Mouse (Mus musculus): ENCODE results near the gene Plekhs1.
A peak's percentile ranks its signal among the peaks of the same experiment; 100 is the strongest.

Plekhs1 gene

DNA sequence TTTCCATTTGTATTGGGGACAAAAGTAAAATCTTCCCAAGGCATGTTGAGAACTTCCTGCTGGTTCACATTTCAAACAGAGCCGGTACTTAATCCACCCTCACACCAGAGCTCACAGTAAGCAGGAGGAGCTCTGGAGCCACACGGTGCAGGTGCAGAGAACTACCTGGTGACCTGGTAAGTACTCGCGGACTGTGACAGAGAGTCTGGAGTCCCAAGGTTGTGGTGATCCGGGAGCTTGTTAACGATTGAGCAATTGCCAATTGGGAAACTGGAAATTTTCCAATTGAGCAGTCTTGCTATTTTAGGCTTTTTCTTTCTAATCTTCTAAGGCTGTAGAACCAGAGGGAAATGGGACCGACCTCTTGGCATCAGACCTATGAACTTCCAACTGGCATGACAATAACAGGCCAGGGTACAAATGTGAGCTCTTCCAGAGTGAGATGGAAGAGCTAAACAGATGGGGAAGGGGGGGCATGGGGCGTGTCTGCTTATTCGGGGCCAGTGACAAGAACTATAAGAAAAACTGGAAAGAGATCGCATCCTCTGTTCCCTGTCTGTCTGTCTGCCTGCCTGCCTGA, at the start of gene Plekhs1:
Plekhs1 (plus strand) TSS at position 119 of the 580 bp plus-strand sequence.
- no peak for DNase-seq (ENCODE audit: low spot score)

DNA sequence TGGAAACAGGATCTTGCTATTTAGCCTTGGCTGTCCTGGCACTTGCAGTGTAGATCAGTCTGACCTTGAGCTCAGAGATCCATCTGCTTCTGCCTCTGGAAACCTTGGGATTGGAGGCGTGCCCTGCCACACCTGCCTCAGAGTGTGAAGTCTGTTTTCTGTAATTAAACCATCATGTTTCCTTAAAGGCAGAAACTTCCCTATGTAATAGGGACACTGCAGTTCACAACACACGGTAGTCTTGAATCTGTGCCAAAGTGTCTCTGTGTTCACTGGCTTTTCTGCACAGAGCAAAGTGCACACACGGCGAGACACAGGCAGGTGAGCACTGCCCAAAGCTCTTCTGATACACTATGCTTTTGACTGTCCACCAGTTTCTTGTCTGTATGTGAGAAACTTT, 43.0 kb upstream of the Plekhs1 start:
- DNase-seq (ENCODE audit: low spot score) = no peak

DNA sequence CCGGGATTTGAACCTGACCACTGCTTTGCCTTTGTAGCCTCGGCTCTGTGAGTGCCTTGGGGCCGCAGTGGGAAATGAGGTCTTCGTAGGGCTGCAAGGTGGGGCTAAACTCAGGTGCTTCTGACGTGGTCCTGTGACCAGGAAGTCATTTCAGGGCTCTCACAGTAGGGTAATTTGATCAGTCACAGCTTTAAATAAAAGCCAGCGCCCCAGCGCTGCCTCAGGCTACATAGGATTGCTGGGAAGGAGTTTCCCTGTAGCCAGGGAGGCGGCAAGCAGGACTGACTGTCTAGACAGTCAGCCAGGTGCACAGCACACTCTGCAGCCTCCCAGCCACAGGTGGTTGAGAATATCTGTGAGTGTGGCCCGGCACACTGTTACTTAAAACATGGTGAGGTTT, 42.0 kb upstream of the Plekhs1 start:
- DNase-seq (ENCODE audit: low spot score) = no peak

DNA sequence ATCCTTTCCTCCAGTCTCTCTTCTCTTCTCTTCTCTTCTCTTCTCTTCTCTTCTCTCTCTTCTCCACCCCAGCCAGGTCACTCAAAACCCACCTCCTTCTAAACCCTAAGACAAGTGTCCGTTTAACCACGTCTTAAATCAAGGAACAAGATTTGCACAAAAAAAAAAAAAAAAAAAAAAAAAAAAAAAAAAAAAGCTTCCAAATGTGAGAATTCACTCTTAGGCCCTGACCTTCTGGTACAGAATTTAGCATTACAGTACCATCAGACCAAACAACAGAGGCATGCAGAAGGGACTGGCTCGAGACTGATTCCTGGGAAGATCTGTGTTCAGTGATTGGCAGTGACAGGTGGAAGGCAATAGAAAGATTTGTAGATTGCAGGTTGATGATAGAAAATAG, 41.1 kb upstream of the Plekhs1 start:
- no peak for DNase-seq (ENCODE audit: low spot score)

DNA sequence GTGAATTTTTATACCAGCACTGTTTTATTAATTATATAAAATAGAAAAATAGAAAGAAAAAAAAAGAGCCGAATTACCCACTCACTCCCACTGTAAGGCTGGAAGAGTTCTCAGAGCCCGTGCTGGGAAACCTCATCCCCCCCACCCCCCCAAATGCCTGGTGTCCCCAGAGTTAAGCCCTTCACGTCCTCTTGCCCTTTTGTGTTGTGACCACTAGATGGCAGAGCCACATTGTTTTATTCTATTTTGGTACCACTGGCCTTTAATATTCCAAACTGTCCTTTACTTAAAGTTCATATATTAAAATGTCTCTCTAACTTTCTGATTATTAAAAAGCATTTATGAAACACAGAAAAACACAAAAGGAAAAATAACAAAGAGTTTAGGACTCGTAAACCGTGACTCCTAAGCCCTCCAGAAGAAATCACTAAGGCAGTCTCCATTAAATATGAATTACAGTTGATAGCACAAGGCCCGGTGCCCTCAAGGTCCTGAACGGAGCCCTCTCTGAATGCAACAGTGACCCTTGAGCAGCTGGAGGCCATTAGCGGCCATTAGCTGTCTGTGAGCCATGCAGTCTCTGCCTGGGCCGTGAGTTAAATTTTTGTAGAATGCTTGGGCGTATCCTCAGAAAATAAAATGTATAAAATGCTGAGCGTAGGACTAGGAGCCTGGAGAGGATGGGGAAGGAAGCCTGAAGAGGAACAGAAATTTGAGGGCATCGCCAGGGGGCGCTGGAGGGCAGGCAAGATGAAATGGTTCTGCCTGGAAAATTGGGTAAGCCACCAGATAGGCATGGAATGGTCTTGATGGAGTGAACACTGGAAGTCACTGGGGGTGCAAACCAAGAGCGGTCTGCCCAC, 38.7 kb upstream of the Plekhs1 start:
- peak; percentile 84 for DNase-seq (ENCODE audit: low spot score)

DNA sequence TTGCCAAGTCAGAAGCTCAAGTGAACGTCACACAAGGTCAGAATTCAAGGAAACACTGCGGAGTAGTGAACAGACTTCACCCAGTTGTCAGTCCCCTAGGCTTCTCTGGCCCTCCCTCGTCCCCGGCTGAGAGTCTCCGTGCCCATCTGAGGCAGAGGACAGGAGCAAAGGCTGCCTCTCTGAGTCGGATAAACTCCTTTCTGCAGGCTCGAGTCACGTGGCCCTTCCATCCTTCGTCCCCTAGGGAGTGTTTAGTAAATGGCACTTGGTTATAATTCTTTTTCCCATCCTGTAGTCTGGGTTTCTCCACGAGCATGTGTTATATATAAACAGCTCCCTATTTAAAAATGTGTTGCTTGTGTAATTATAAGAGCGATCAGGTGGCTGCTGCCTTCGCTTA, 38.1 kb upstream of the Plekhs1 start:
- peak; percentile 34 for DNase-seq (ENCODE audit: low spot score)

DNA sequence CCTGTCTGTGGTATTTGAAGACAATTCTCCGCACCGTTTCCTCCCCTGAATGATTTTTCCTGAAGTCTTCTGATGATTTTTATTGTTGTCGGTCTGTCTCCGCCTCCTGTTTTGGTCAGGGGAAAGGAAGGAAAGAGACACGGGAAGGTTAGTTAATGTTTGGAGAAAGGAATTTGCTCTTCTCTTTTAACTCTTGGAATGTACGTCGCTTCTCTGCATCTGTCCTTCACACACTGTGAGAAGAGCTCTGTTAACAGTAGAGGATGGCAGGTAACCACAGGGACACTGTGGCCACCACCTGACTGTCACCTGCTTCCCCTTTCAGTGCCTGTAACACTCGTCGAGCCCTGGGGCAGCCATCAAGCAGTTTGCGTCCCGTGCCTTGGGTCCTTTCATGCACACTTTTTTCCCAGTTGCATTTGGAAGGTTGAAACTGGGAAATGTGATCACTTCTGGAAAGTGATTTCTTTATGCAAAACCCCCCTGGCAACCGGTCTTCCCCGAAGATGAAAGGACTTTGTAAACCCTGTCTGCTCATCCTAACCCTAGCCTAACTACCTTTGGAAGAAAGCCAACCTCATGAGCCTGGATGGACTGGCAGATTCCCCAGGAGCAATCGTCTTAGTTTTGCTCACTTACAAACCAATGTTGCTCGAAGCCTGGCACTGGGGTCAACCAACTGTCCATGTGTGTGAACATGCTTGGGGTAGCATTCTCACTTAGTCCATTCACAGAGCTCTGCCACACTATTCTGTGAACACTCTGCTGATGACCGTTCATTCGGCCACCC, 36.6 kb upstream of the Plekhs1 start:
- DNase-seq (ENCODE audit: low spot score) = no peak

DNA sequence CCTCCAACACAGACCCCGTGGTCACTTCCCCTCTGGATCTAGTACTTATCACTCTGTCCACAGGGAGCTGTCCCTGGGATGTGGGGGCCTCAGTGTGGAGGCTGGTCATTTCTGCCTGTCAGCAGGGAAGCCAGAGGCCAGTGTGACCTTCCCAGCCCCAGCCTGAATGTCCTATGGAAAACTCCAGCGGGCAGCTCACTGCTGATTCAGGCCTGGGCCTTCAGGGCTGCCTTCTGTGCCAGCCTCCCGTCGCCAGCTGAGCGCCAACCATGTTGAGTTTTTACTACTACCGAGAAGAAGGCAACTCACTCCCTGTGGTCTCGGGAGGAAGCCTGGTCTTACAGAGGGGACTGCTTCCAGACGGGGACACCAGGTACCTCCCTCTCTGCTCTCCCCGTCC, 35.9 kb upstream of the Plekhs1 start:
- no peak for DNase-seq (ENCODE audit: low spot score)

DNA sequence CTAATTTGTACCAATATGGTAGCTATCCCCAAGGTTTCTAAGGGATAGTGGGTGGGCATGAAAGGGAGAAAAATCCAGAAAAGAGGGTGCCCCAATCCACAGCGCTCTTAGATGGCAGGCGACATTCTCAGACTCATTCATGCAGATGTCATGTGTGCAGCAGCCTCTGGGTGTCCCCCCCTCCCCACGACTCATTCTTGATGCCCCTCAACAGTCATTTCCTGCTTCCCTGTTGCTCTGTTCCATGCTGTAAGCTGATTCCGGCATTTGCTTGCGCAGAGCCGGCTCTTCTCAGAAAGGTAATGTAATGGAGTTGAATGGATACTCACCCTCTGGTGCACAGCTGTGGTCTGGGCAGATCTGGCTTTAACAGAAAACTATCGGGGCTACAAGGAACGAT, 31.1 kb upstream of the Plekhs1 start:
- DNase-seq (ENCODE audit: low spot score) = no peak

DNA sequence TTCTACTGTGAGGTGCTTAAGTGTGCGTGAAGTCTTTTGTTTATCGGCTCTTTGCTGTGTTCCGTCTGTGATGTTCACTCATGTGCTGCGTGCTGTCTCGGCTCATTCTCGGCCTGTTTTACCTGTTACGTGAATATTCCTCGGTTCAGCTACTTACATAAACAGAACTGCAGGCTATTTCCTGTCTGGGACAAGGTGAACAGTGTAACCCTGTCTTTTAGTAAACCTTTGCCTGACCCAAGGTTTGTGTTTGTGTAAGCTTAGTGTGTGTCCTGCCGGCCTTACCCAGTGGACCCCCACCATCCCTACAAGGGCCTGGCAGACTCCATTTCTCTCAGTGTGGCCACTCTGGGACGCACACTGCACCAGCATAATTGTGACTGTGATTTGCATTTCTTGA, 28.7 kb upstream of the Plekhs1 start:
- DNase-seq (ENCODE audit: low spot score) = no peak

DNA sequence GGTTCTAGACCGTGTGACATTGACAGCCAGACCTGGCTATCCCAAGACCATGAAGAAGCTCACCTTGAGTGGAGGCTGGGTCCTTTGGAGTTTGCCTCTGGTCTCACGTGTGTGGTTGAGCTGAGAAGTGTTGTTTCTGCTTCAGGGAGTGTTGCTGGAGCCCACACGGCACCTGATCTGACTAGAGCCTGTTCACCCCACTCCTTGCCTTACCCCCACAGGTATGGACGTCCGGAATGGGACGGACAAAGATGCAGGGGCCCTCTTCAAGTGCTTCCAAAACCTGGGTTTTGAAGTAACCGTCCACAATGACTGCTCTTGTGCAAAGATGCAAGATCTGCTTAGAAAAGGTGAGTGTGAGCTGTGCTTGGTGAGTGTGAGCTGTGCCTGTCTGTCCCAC, 27.9 kb upstream of the Plekhs1 start:
- DNase-seq (ENCODE audit: low spot score) = no peak

DNA sequence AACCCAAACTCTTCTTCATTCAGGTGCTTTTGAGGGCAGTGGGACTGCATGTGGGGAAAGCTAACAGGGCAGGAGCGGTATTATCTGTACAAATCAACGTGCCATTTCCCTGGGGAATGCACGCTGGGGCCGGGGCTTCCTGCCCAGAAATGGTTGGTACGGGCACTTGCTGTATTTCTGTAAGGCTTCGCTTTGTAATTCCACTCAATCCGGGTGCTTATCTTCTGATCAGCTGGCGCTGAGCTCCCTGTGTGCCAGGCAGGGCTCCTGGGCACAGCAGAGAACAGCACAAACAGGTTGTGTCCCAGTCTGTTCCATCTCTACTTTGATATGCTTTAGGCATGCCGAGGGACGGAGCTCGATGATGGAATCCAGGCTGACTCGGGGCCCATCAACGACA, 25.1 kb upstream of the Plekhs1 start:
- DNase-seq (ENCODE audit: low spot score) = no peak

DNA sequence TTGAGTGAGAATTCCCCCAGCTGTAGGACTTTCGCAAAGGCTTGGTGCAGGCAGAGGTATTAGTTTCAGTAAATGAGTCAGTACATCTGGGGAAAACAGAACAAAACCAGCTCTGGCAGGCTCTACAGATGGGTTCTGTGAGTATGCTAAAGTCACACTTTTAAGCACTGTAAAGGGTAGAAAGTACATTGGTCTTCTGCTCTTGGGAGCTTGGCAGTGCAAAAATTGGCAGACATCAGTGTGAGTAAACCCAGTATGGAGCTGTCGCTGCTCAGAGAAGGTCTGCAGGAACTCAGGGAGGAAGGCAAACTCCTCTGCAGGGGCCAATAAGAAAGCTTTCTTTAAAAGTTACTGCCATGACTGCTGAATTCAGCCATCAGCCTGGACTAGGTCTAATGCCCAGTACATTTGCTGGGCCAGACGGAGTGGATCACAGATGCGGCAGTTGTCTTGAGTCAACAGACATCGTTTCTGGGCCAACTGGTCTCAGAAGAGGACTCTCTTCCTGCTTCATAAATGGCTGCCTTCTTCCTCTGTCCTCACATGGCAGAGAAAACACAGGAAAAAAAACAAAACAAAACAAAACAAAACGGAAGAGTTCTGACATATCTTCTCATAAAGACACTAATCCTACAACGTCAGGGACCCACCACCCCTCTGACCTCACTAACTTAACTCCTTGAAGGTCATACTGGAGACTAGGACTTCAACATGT, 22.9 kb upstream of the Plekhs1 start:
- no peak for DNase-seq (ENCODE audit: low spot score)

DNA sequence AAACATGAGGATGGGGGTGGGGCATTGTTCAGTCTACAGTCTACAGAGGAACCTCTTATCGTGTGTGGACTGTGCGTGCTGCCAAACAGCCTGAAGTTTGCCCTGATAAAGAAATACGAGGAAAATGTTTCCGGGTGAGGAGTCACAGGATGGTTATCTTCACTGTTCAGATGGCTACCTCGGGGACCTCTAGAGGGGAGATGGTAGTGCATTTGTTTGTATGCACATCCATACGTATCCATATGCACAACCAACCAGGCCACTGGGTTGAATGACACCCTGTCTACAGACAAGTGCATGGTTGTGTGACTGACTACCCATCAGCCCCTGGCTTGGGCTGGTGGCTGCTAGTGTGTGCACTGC, 22.4 kb upstream of the Plekhs1 start:
- no peak for DNase-seq (ENCODE audit: low spot score)

DNA sequence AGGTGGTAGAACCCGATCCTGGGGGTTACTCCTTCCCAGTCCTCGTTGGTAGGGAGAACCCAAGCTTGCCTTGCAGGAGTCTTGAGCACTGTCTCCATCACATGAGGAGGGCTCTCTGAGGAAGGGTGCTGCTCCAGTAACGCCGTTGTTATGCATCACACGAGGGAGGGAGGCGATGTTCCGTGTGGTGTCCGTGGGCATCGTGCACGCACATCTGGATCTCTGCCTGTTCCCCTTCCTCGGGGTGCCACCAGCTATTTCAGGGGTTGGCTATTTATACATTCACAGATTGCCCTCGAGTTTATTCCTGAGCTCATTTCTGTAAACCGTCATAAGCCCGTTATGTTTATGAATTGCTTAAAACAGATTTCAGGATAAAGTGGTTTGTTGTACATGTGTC, 18.0 kb upstream of the Plekhs1 start:
- no peak for DNase-seq (ENCODE audit: low spot score)

DNA sequence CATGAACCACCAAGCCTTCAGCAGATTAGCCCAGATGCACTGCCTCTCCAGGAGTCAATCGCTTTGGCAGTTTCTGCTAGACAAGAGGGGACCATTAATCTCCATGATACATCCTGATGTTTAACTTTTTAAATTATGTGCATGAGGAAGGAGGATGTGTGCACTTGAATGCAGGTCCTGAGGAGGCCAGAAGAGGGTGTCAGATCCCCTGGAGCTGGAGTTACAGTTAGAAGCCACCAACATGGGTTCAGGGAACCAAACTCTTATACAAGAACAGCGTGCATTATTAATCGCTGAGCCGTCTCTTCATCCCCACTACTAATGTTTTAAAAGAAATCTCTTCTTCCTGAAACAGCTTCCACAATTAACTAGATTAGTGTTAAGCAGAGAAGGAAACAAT, 12.7 kb upstream of the Plekhs1 start:
- no peak for DNase-seq (ENCODE audit: low spot score)

DNA sequence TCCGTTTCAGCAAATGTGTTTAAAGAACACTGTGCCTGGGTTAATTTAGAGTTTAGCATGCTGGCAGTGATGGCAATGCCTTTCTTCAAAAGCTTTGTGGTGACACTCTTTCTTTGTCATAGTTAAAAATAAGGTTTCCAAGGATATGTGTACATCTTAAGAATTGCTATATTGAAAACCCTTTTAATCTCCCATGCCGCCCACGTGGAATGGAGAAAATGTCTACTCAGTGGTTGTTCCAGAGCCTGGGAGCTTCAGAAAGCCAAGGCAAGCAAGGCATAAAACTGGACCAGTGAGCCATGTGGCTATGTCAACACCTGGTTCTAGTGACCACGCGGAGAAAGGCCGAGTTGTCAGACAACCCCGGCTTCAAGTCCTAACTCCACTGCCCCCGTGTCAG, 11.9 kb upstream of the Plekhs1 start:
- no peak for DNase-seq (ENCODE audit: low spot score)

DNA sequence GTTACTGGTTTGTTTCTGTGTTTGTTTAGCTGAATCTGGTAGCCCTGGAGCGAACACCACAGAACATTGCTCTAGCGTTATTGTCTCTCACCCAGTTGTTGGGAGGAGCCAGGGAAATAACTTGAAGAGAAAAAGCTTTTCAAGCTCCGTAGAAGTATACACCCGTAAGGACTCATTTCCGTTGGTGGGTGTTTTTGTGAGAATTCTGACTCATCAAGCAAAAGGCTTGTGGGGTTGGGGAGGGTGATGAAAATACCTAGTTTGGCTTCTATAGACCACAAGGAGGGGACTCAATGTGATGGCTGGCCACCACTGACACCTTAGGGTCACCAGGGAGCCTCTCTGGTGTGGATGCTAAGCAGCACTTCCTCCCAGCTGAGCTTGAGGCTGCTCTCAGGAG, 10.5 kb upstream of the Plekhs1 start:
- DNase-seq (ENCODE audit: low spot score) = no peak

DNA sequence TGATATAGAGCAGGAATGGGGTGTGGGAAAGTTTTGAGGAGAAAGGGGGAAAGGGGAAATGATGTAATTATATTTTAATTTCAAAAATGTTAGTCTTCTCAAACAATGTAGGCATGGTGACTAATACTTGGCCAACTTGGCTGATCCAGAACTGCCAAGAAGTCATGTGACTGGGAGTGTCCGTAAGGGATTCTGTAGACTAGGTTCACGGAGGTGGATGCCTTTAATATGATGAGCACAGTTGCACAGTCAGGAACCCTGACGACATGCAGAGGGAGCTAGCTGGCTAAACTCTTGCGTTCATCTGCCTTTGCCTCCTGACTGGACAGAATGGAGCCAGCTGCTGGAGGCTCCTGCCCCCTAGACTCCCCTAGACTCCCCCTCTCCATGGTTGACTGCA, 9.6 kb upstream of the Plekhs1 start:
- no peak for DNase-seq (ENCODE audit: low spot score)

DNA sequence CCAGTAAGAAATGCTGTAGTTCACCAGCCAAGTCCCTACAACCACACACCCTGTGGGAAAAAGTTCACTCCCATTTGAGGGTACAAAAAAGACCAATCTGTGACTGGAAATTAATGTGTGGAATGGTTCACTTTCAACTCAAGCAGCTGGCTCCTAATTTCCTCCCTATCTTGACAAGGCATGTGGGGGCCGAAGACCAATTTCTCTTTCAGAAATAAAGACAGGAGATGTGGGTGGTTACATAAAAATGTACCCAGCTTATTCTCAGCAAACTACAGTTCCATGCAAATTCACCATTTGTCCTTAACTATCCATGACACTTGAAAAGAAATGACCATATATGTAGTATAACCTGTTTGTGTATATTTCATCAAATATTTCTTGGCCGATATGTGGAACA, 9.0 kb upstream of the Plekhs1 start:
- no peak for DNase-seq (ENCODE audit: low spot score)

DNA sequence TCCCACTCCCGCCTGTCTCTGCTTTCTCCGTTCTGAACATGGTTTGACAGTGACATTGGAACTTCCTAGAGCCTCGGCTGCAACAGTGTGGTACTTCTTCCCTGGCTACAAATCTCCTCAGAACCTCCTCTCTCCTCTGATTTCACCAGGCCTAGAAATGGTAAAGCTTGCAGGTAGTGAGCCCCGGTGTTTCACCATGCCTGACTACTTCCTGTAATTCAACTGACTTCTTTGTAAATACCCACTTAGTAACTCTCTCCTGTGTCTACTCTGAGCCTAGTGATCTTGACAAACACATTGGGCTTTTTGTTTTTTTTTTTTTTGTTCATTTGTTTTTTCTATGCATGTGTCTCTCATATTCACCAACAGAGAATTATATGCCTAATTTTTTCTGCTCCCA, 6.6 kb upstream of the Plekhs1 start:
- no peak for DNase-seq (ENCODE audit: low spot score)

DNA sequence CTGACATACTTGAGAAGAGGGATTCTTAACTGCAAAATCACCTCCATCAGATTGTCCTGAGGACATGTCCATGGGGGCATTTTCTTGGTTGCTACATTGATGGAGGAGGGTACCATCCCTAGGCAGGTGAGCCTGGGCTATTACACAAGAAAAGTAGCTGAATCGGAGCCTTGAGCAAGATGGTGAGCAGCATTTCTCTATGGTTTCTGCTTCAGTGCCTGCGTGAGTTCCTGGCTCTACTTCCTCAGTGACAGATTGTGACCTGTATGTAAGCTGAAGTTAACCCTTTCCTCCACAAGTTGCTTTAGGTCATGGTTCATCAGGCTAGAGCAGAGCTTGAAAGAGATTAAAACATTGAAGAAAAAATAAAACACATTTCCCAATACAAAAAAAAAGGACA, 6.1 kb upstream of the Plekhs1 start:
- DNase-seq (ENCODE audit: low spot score) = no peak

DNA sequence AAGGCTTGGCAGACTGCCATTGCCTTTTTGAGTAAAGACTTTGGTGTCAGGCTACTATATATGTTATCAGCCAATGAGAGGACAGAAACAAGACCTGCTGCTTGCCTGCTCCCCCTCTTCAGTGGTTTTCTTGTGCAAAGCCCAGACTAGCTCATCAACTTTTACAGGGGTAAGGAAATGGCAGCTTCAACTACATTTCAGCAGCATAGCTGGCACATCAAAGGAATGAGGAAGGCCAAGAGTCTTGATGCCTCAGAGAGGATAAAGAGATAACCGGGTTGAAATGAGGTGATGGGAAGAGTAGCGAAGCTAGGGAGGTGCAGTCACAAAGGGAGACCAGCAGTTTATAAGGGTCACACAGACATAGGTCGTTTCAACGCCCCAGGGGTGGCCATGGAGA, 3.9 kb upstream of the Plekhs1 start:
- no peak for DNase-seq (ENCODE audit: low spot score)
